Mouse (Mus musculus): ENCODE measurements around the gene Bri3. TPM values are rescaled to one million over a fixed set of nuclear protein-coding genes. Genes with fewer than 3 reads are reported as not detected.

Bri3 gene
- polyA plus RNA-seq, 1 experiment from 2014 or later = 125 TPM

GRCm38 (mm10) chr5:144400821-144401220, 156.6 kb downstream of the Bri3 start:
- no peak overlapping the region for H3K27ac ChIP-seq (replicated peaks; ENCODE audit: low read depth, low read length)
- H3K9ac ChIP-seq (replicated peaks; ENCODE audit: low read length) = no peak overlapping the region
- H3K4me1 ChIP-seq (ENCODE audit: control insufficient read depth, insufficient read depth, low read length) = no peaks in the 10 kb centered on the region
- no peaks in the 10 kb centered on the region for H3K9me3 ChIP-seq (ENCODE audit: control insufficient read depth, low read length)
- ATAC-seq (ENCODE audit: low FRiP score, low TSS enrichment) = no peak
- no peaks in the 10 kb centered on the region for H3K36me3 ChIP-seq (ENCODE audit: control insufficient read depth, insufficient read depth, low read length)
- H3K27me3 ChIP-seq (ENCODE audit: control insufficient read depth, insufficient read depth, low read length) = no peaks in the 10 kb centered on the region
- no peak overlapping the region for H3K4me2 ChIP-seq (ENCODE audit: low read length)
- WGBS = 52% methylated on average over 5 of the region's 5 CpGs
- DNase-seq = no peak
- H3K4me3 ChIP-seq (replicated peaks; ENCODE audit: low read depth, low read length) = no peak overlapping the region

GRCm38 (mm10) chr5:144406256-144406655, 162.0 kb downstream of the Bri3 start:
- ATAC-seq (ENCODE audit: low FRiP score, low TSS enrichment) = no peak
- H3K9me3 ChIP-seq (ENCODE audit: control insufficient read depth, low read length) = no peaks in the 10 kb centered on the region
- no peak overlapping the region for H3K4me3 ChIP-seq (replicated peaks; ENCODE audit: low read depth, low read length)
- DNase-seq = no peak
- no peaks in the 10 kb centered on the region for H3K4me1 ChIP-seq (ENCODE audit: control insufficient read depth, insufficient read depth, low read length)
- H3K36me3 ChIP-seq (ENCODE audit: control insufficient read depth, insufficient read depth, low read length) = no peaks in the 10 kb centered on the region
- H3K4me2 ChIP-seq (ENCODE audit: low read length) = no peak overlapping the region
- 90% methylated on average over 11 of the region's 11 CpGs for WGBS
- no peaks in the 10 kb centered on the region for H3K27me3 ChIP-seq (ENCODE audit: control insufficient read depth, insufficient read depth, low read length)
- H3K27ac ChIP-seq (replicated peaks; ENCODE audit: low read depth, low read length) = no peak overlapping the region
- H3K9ac ChIP-seq (replicated peaks; ENCODE audit: low read length) = no peak overlapping the region

- Histone ChIP-seq H3K4me1 (ENCODE audit: control insufficient read depth, insufficient read depth, low read length) (peaks cover 8% of the 10 kb centered on the region), H3K9me3 (ENCODE audit: control insufficient read depth, low read length) (no peaks in the 10 kb centered on the region), H3K27ac (replicated peaks; ENCODE audit: low read depth, low read length) (no peak overlapping the region), H3K9ac (replicated peaks; ENCODE audit: low read length) (no peak overlapping the region), H3K36me3 (ENCODE audit: control insufficient read depth, insufficient read depth, low read length) (no peaks in the 10 kb centered on the region), H3K27me3 (ENCODE audit: control insufficient read depth, insufficient read depth, low read length) (no peaks in the 10 kb centered on the region), H3K4me2 (ENCODE audit: low read length) (no peak overlapping the region), H3K4me3 (replicated peaks; ENCODE audit: low read depth, low read length) (no peak overlapping the region)
- ATAC-seq (ENCODE audit: low FRiP score, low TSS enrichment) = no peak
- WGBS = 95% methylated on average over 10 of the region's 10 CpGs
- no peak for DNase-seq
These were observed 166.4 kb downstream of the Bri3 start for GRCm38 (mm10) chr5:144410666-144411065.

GRCm38 (mm10) chr5:144411702-144412101, 167.5 kb downstream of the Bri3 start:
- Histone ChIP-seq H3K9me3 (ENCODE audit: control insufficient read depth, low read length) (no peaks in the 10 kb centered on the region), H3K4me1 (ENCODE audit: control insufficient read depth, insufficient read depth, low read length) (peaks cover 8% of the 10 kb centered on the region), H3K4me2 (ENCODE audit: low read length) (no peak overlapping the region), H3K27me3 (ENCODE audit: control insufficient read depth, insufficient read depth, low read length) (no peaks in the 10 kb centered on the region), H3K4me3 (replicated peaks; ENCODE audit: low read depth, low read length) (no peak overlapping the region), H3K36me3 (ENCODE audit: control insufficient read depth, insufficient read depth, low read length) (no peaks in the 10 kb centered on the region), H3K9ac (replicated peaks; ENCODE audit: low read length) (no peak overlapping the region), H3K27ac (replicated peaks; ENCODE audit: low read depth, low read length) (no peak overlapping the region; the same call in 1 of the 2 replicates)
- ATAC-seq (ENCODE audit: low FRiP score, low TSS enrichment) (0 out of 2 replicates have a peak, but pooled peaks have one; percentile 24), DNase-seq (peak; percentile 56)
- 39% methylated on average over 5 of the region's 5 CpGs for WGBS

- no peaks in the 10 kb centered on the region for H3K9me3 ChIP-seq (ENCODE audit: control insufficient read depth, low read length)
- ATAC-seq (ENCODE audit: low FRiP score, low TSS enrichment) = no peak
- H3K4me2 ChIP-seq (ENCODE audit: low read length) = no peak overlapping the region
- no peak overlapping the region for H3K27ac ChIP-seq (replicated peaks; ENCODE audit: low read depth, low read length)
- H3K4me1 ChIP-seq (ENCODE audit: control insufficient read depth, insufficient read depth, low read length) = peaks cover 8% of the 10 kb centered on the region
- WGBS = 77% methylated on average over 4 of the region's 4 CpGs
- H3K9ac ChIP-seq (replicated peaks; ENCODE audit: low read length) = no peak overlapping the region
- H3K4me3 ChIP-seq (replicated peaks; ENCODE audit: low read depth, low read length) = no peak overlapping the region
- DNase-seq = no peak
- no peaks in the 10 kb centered on the region for H3K27me3 ChIP-seq (ENCODE audit: control insufficient read depth, insufficient read depth, low read length)
- no peaks in the 10 kb centered on the region for H3K36me3 ChIP-seq (ENCODE audit: control insufficient read depth, insufficient read depth, low read length)
These were observed 168.5 kb downstream of the Bri3 start for GRCm38 (mm10) chr5:144412781-144413180.

DNA sequence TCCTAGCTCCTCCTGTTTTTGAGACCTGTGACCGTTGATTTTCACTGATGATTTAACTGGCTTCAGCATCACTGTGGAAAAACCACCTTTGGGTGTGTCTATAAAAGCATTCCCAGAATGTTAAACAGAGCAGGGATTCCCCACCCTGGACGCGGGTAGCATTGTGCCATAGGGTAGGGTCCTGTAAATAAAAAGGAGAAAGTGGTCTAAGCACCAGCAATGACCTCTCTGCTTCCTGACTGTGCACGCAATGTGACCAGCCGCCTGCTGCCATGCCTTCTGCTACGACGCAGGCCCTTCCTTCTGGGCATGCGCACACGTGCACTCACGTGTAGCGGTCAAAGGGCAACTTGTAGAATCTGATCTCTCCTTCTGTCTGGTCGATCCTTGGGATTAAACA, 174.2 kb downstream of the Bri3 start:
- Histone ChIP-seq H3K9me3 (ENCODE audit: control insufficient read depth, low read length) (no peaks in the 10 kb centered on the region), H3K4me2 (ENCODE audit: low read length) (no peak overlapping the region), H3K27ac (replicated peaks; ENCODE audit: low read depth, low read length) (no peak overlapping the region), H3K4me1 (ENCODE audit: control insufficient read depth, insufficient read depth, low read length) (no peaks in the 10 kb centered on the region), H3K27me3 (ENCODE audit: control insufficient read depth, insufficient read depth, low read length) (no peaks in the 10 kb centered on the region), H3K36me3 (ENCODE audit: control insufficient read depth, insufficient read depth, low read length) (no peaks in the 10 kb centered on the region), H3K9ac (replicated peaks; ENCODE audit: low read length) (no peak overlapping the region), H3K4me3 (replicated peaks; ENCODE audit: low read depth, low read length) (no peak overlapping the region)
- DNase-seq = no peak
- 92% methylated on average over 12 of the region's 12 CpGs for WGBS
- ATAC-seq (ENCODE audit: low FRiP score, low TSS enrichment) = no peak

DNA sequence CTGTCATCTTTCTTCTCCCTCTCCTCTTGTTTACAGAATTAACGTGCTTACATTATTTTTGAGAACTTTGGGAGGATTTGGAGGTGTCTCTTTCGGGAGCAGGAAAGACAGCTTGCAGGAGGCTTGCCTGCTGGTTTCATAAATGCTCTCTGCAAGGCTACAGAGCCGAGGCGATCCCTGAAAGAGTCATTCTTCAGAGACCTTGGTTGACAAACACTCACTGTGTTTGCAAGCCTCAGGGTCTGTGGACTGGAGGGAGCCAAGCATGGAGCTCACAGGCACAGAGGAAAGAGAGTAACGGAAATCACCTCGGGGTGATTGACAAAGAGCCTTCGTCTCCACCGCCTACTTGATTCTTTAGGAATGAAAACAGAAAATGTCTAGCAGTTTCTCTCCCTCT, 175.8 kb downstream of the Bri3 start:
- Histone ChIP-seq H3K4me2 (ENCODE audit: low read length) (no peak overlapping the region), H3K9me3 (ENCODE audit: control insufficient read depth, low read length) (no peaks in the 10 kb centered on the region), H3K9ac (replicated peaks; ENCODE audit: low read length) (no peak overlapping the region), H3K4me1 (ENCODE audit: control insufficient read depth, insufficient read depth, low read length) (no peaks in the 10 kb centered on the region), H3K27me3 (ENCODE audit: control insufficient read depth, insufficient read depth, low read length) (no peaks in the 10 kb centered on the region), H3K4me3 (replicated peaks; ENCODE audit: low read depth, low read length) (no peak overlapping the region), H3K27ac (replicated peaks; ENCODE audit: low read depth, low read length) (no peak overlapping the region), H3K36me3 (ENCODE audit: control insufficient read depth, insufficient read depth, low read length) (no peaks in the 10 kb centered on the region)
- DNase-seq = no peak
- 84% methylated on average over 8 of the region's 8 CpGs for WGBS
- ATAC-seq (ENCODE audit: low FRiP score, low TSS enrichment) = no peak

DNA sequence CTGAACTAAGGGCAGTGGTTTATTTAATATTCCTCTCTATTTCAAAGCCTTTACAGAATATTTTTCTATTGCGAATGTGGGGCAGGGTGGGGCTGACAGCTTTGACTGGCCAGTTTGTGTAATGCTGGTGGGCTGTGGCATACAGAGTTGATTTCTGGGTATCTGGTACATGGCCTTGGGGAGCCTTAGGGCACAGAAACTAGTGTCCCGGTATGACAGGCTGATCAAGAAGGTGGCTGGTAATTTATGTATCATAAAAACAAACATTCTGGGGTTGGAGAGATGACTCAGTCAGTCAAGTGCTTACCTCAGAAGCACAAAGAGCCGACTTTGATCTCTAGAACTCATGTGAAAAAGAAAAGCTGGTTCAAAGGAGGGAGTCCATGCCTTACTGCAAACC, 182.5 kb downstream of the Bri3 start:
- H3K9ac ChIP-seq (replicated peaks; ENCODE audit: low read length) = no peak overlapping the region
- H3K27ac ChIP-seq (replicated peaks; ENCODE audit: low read depth, low read length) = no peak overlapping the region
- no peaks in the 10 kb centered on the region for H3K27me3 ChIP-seq (ENCODE audit: control insufficient read depth, insufficient read depth, low read length)
- no peaks in the 10 kb centered on the region for H3K4me1 ChIP-seq (ENCODE audit: control insufficient read depth, insufficient read depth, low read length)
- no peak overlapping the region for H3K4me2 ChIP-seq (ENCODE audit: low read length)
- DNase-seq (no peak), ATAC-seq (ENCODE audit: low FRiP score, low TSS enrichment) (no peak)
- no peaks in the 10 kb centered on the region for H3K9me3 ChIP-seq (ENCODE audit: control insufficient read depth, low read length)
- no peaks in the 10 kb centered on the region for H3K36me3 ChIP-seq (ENCODE audit: control insufficient read depth, insufficient read depth, low read length)
- WGBS = 82% methylated on average over 3 of the region's 3 CpGs
- H3K4me3 ChIP-seq (replicated peaks; ENCODE audit: low read depth, low read length) = no peak overlapping the region

- H3K27me3 ChIP-seq (ENCODE audit: control insufficient read depth, insufficient read depth, low read length) = no peaks in the 10 kb centered on the region
- H3K27ac ChIP-seq (replicated peaks; ENCODE audit: low read depth, low read length) = no peak overlapping the region
- H3K4me1 ChIP-seq (ENCODE audit: control insufficient read depth, insufficient read depth, low read length) = no peaks in the 10 kb centered on the region
- H3K9me3 ChIP-seq (ENCODE audit: control insufficient read depth, low read length) = no peaks in the 10 kb centered on the region
- DNase-seq (no peak), ATAC-seq (ENCODE audit: low FRiP score, low TSS enrichment) (no peak)
- H3K4me3 ChIP-seq (replicated peaks; ENCODE audit: low read depth, low read length) = no peak overlapping the region
- H3K9ac ChIP-seq (replicated peaks; ENCODE audit: low read length) = no peak overlapping the region
- no peaks in the 10 kb centered on the region for H3K36me3 ChIP-seq (ENCODE audit: control insufficient read depth, insufficient read depth, low read length)
- H3K4me2 ChIP-seq (ENCODE audit: low read length) = no peak overlapping the region
- WGBS = 85% methylated on average over 9 of the region's 9 CpGs
These were observed 183.6 kb downstream of the Bri3 start for GRCm38 (mm10) chr5:144427861-144428260.
